Mouse (Mus musculus) embryonic facial prominence, embryonic 11.5 days (tissue): Measurements from ENCODE around the gene Gsk3b. TPM values are rescaled to one million over a fixed set of nuclear protein-coding genes. Genes with fewer than 3 reads are reported as not detected.

Experiments used
- ATAC-seq: fragments of 200-750 bp; cut with Nextera tagmentation; replicated peaks from 2 replicates; pipeline ENCODE4 v1.8.0; 2017; ENCODE audit warnings: low read depth; ENCODE audit not compliant: insufficient number of reproducible peaks, low FRiP score, low TSS enrichment
- DNase-seq: peaks from one replicate; pipeline ENCODE4 v3.0.0-alpha.2; 2015; ENCODE audit warnings: low spot score
- H3K27ac ChIP-seq: fragments of 300-500 bp; sonication (generic); replicated peaks from 2 replicates; pipeline ENCODE4 v1.5.1; 2014; ENCODE audit warnings: mild to moderate bottlenecking, low read depth, low read length, control low read depth
- H3K27me3 ChIP-seq: fragments of 300-500 bp; sonication (generic); 2 replicates; pipeline ENCODE4 v1.6.1; 2014; ENCODE audit warnings: mild to moderate bottlenecking, low read length, moderate library complexity, mixed read lengths; ENCODE audit not compliant: control insufficient read depth, insufficient read depth
- H3K36me3 ChIP-seq: fragments of 300-500 bp; sonication (generic); replicated peaks from 2 replicates; pipeline ENCODE4 v1.6.1; 2014; ENCODE audit warnings: low read depth, mild to moderate bottlenecking, low read length, moderate library complexity, mixed read lengths; ENCODE audit not compliant: control insufficient read depth, insufficient read depth
- H3K4me1 ChIP-seq: fragments of 300-500 bp; sonication (generic); 2 replicates; pipeline ENCODE4 v1.6.1; 2014; ENCODE audit warnings: low read length, mixed read lengths; ENCODE audit not compliant: control insufficient read depth, insufficient read depth
- H3K4me2 ChIP-seq: fragments of 300-500 bp; sonication (generic); 2 replicates; pipeline ENCODE4 v1.6.1; 2014; ENCODE audit warnings: low read depth, mild to moderate bottlenecking, control low read depth, low read length, moderate library complexity
- H3K4me3 ChIP-seq: fragments of 300-500 bp; sonication (generic); 2 replicates; pipeline ENCODE4 v1.5.1; 2014; ENCODE audit warnings: low read depth, low read length, control low read depth
- H3K9ac ChIP-seq: fragments of 300-500 bp; sonication (generic); replicated peaks from 2 replicates; pipeline ENCODE4 v1.6.1; 2014; ENCODE audit warnings: mild to moderate bottlenecking, control low read depth, low read length
- H3K9me3 ChIP-seq: fragments of 300-500 bp; sonication (generic); replicated peaks from 2 replicates; pipeline ENCODE4 v1.6.1; 2016; ENCODE audit warnings: mild to moderate bottlenecking, low read length, inconsistent platforms, mixed read lengths; ENCODE audit not compliant: control insufficient read depth
- WGBS: fragments of 180-500 bp; shearing (Covaris S2); extraction: QIAGEN DNeasy Blood & Tissue Kit; methylation state at CpG from one replicate; pipeline ENCODE4 v1.1.7; 2014; 5-methylcytosine and 5-hydroxymethylcytosine counted together
- polyA plus RNA-seq: library from polyadenylated mRNA; unstranded; fragments of >200 nt; fragmentation: Nextera tagmentation; extraction: Ambion mirVana; gene quantifications from 2 replicates; pipeline ENCODE4 v1.2.1, GENCODE M21; 2014

Gene Gsk3b
- polyA plus RNA-seq, 1 experiment from 2014 or later = 81.9 TPM

DNA sequence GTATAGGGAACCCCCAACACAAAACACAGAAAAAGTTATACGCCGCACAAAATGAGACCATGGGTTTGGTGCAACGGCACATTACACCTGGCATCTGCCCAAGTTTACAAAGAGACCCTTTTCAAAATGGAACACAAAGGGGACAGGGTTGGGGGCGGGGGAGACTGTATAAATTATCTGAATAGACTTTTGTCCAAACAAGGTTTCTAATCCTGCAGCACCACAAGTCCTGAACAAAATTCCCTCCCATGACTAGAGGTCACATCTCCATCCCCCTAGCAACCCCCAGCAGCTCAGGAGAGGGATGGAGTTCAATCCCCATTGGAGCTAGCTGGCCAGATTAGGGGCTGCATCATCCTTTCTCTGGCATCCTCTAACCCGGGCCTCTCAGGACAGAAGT is 183.7 kb downstream of the Gsk3b start:
- DNase-seq (no peak), ATAC-seq (no peak)
- no peak overlapping the region for H3K27ac ChIP-seq
- H3K36me3 ChIP-seq = no peaks in the 10 kb centered on the region
- no peaks in the 10 kb centered on the region for H3K4me1 ChIP-seq
- H3K4me2 ChIP-seq = no peak overlapping the region
- no peak overlapping the region for H3K9ac ChIP-seq
- H3K27me3 ChIP-seq = no peaks in the 10 kb centered on the region
- H3K9me3 ChIP-seq = no peaks in the 10 kb centered on the region
- no peak overlapping the region for H3K4me3 ChIP-seq
- WGBS = 74% methylated on average over 5 of the region's 5 CpGs

DNA sequence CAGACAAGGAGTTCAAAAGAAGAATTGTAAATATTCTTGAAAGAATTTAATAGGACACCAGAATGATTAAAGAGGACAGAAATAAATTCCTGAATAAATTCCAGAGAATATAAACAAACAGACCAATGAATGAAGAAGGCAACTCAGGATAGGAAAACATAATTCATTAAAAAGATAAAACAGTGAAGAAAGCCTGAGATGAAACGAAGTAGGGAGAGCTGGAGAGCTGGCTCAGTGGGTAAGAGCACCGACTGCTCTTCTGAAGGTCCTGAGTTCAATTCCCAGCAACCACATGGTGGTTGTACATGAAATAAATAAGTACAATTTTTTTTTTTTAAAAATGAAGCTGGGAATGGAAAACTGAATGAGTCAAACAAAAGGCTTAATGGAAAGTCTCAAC is 185.9 kb downstream of the Gsk3b start:
- ATAC-seq = no peak
- no peak for DNase-seq
- Histone ChIP-seq H3K9me3 (no peaks in the 10 kb centered on the region), H3K27ac (no peak overlapping the region), H3K9ac (no peak overlapping the region), H3K4me2 (no peak overlapping the region), H3K4me3 (no peak overlapping the region), H3K4me1 (no peaks in the 10 kb centered on the region), H3K36me3 (no peaks in the 10 kb centered on the region), H3K27me3 (no peaks in the 10 kb centered on the region)
- WGBS = 77% methylated on average over 2 of the region's 2 CpGs

DNA sequence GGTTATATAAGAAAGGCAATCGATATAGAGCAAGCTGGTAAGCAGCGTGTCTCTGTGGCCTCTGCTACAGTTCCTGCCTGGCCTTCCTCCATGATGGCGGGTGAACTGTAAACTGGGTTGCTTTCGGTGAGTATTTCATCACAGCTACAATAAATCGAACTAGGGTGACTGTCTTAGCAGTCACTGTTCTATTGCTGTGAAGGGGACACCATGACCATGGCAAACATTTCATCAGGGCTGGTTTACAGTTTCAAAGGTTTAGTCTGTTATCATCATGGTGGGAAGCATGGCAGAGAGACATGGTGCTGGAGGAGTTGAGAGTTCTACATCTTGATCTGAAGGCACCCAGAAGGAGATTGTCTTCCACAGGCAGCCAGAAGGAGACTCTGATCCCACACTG is 191.0 kb downstream of the Gsk3b start:
- Histone ChIP-seq H3K27me3 (no peaks in the 10 kb centered on the region), H3K4me3 (no peak overlapping the region), H3K9me3 (no peaks in the 10 kb centered on the region), H3K9ac (no peak overlapping the region), H3K27ac (no peak overlapping the region), H3K36me3 (no peaks in the 10 kb centered on the region), H3K4me1 (no peaks in the 10 kb centered on the region), H3K4me2 (no peak overlapping the region)
- DNase-seq (no peak), ATAC-seq (no peak)
- 90% methylated on average over 5 of the region's 5 CpGs for WGBS

DNA sequence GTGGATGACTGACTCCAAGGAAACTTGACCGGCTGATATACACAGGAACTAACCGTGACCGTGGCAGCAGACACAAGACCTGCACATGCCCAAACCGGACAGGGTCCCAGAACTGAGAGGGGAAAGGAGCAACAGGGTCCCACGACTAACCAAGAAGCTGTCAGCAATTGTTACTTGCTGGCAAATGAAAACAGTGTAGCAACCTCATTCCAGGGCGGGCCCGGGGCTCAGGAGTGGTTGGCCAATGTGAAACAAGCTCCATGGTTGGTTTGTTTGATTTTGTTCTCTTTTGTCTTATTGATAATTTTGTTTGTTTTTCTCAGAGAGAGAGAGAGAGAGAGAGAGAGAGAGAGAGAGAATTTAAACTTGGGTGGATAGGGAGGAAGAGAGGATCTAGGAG is 192.2 kb downstream of the Gsk3b start:
- Histone ChIP-seq H3K36me3 (no peaks in the 10 kb centered on the region), H3K4me3 (no peak overlapping the region), H3K9me3 (no peaks in the 10 kb centered on the region), H3K9ac (no peak overlapping the region), H3K27ac (no peak overlapping the region), H3K27me3 (no peaks in the 10 kb centered on the region), H3K4me1 (no peaks in the 10 kb centered on the region), H3K4me2 (no peak overlapping the region)
- ATAC-seq (no peak), DNase-seq (no peak)
- 90% methylated on average over 7 of the region's 7 CpGs for WGBS

GRCm38 (mm10) chr16:38282559-38283160 is 193.9 kb downstream of the Gsk3b start:
- no peak for DNase-seq
- H3K9ac ChIP-seq = no peak overlapping the region
- no peaks in the 10 kb centered on the region for H3K9me3 ChIP-seq
- H3K27ac ChIP-seq = no peak overlapping the region
- no peak overlapping the region for H3K4me2 ChIP-seq
- no peak for ATAC-seq
- no peaks in the 10 kb centered on the region for H3K36me3 ChIP-seq
- no peaks in the 10 kb centered on the region for H3K4me1 ChIP-seq
- H3K27me3 ChIP-seq = no peaks in the 10 kb centered on the region
- WGBS = 83% methylated on average over 7 of the region's 7 CpGs
- H3K4me3 ChIP-seq = no peak overlapping the region

DNA sequence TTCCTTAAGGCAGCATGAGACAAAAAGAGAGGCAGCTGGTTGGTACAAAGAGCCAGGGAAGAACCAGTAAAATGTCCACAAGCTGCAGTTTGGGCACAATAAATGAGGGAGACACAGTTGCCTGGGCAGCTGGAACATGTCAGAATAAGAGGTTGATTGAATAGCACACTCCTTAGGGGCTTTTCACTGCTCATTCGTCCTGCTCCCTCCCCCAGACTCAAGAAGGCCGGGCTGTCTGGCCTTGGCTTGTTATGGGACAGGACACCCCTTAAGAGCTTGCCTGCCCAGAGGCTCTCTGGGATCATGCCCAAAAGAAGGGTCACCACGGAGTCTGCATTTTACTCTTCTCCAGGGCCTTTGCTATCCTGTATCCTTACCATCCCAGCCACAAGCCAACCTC is 194.5 kb downstream of the Gsk3b start:
- WGBS = 40% methylated on average over 3 of the region's 3 CpGs
- no peak for DNase-seq
- H3K9ac ChIP-seq = no peak overlapping the region
- no peak overlapping the region for H3K4me2 ChIP-seq
- ATAC-seq = no peak
- H3K27ac ChIP-seq = no peak overlapping the region
- H3K27me3 ChIP-seq = no peaks in the 10 kb centered on the region
- no peaks in the 10 kb centered on the region for H3K9me3 ChIP-seq
- H3K4me3 ChIP-seq = no peak overlapping the region
- no peaks in the 10 kb centered on the region for H3K36me3 ChIP-seq
- no peaks in the 10 kb centered on the region for H3K4me1 ChIP-seq

DNA sequence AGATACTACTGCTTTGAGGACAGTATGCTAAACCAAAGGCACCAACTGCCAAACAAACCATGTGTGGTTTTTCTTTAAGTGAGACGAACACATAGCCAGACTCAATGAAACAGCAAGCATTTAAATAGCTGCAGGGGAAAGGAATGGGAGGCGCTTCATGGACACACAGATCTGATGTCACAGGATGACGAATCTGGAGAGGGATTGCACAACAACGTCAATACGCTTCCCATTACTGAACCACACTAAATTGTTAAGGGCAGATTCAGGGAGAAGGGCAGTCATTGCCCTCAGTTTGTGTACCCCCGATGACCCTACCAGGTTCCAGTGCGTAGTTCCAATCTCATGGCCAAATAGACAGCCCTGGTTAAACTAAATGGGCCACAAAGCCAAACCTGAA is 197.0 kb downstream of the Gsk3b start:
- DNase-seq = no peak
- H3K27me3 ChIP-seq = no peaks in the 10 kb centered on the region
- 72% methylated on average over 7 of the region's 7 CpGs for WGBS

DNA sequence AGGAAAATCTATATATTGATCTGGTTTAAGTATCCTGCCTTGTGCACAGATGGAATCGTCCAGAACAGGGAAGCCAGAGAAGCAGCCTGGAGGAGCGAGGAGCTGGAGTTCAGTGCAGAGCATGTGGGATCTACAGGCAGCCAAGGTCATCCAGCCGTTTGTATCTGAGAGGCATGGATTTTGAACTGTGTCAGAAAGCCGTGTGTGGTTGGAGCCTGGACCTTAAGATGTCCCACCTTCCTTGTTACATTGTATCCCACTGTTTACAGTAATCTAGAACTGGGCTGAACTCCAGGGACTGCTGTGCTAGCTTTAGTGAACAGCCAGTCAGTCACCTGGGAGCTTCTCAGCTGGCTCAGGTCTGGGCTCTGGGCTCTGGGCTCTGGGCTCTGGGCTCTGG is 197.7 kb downstream of the Gsk3b start:
- no peak overlapping the region for H3K4me3 ChIP-seq
- H3K9ac ChIP-seq = no peak overlapping the region
- 71% methylated on average over 4 of the region's 4 CpGs for WGBS
- H3K36me3 ChIP-seq = no peaks in the 10 kb centered on the region
- no peak overlapping the region for H3K27ac ChIP-seq
- ATAC-seq (no peak), DNase-seq (no peak)
- no peak overlapping the region for H3K4me2 ChIP-seq
- H3K27me3 ChIP-seq = no peaks in the 10 kb centered on the region
- no peaks in the 10 kb centered on the region for H3K9me3 ChIP-seq
- H3K4me1 ChIP-seq = no peaks in the 10 kb centered on the region

More for the DNA sequence above, 197.0 kb downstream of the Gsk3b start:
- no peaks in the 10 kb centered on the region for H3K36me3 ChIP-seq
- H3K27ac ChIP-seq = no peak overlapping the region
- no peak for ATAC-seq
- no peaks in the 10 kb centered on the region for H3K4me1 ChIP-seq
- H3K9me3 ChIP-seq = no peaks in the 10 kb centered on the region
- no peak overlapping the region for H3K9ac ChIP-seq
- no peak overlapping the region for H3K4me2 ChIP-seq
- no peak overlapping the region for H3K4me3 ChIP-seq
